Mouse (Mus musculus) MEL (cell line): ENCODE results near the gene Ppp1r10. TPM values are rescaled to one million over a fixed set of nuclear protein-coding genes. Genes with fewer than 3 reads are reported as not detected.

Experiments used
- DNase-seq: peaks from one replicate; pipeline ENCODE4 v3.0.0; 2011; ENCODE audit warnings: low read depth, low spot score
- H3K27ac ChIP-seq: 2 replicates; pipeline ENCODE4 v1.5.1; 2012; ENCODE audit warnings: low read depth, mild to moderate bottlenecking, control low read depth, low read length, moderate library complexity; ENCODE audit not compliant: control insufficient read depth
- H3K27me3 ChIP-seq, 2 experiments: fragments of 150-350 bp in 1 of 2; sonication (generic) in 1 of 2; 2 replicates each; pipeline ENCODE4 v1.6.1; 2012; ENCODE audit warnings: low read length in 2 of 2, mild to moderate bottlenecking in 2 of 2, improper control_type of control experiment in 1 of 2, moderate library complexity in 1 of 2; ENCODE audit not compliant: insufficient read depth in 2 of 2, control insufficient read depth in 1 of 2
- H3K36me3 ChIP-seq, 2 experiments: 2 replicates each; pipeline ENCODE4 v1.6.1; 2012 to 2014; ENCODE audit warnings: low read length in 2 of 2, improper control_type of control experiment in 1 of 2, inconsistent platforms in 1 of 2, mild to moderate bottlenecking in 1 of 2; ENCODE audit not compliant: insufficient read depth in 2 of 2, control insufficient read depth in 1 of 2
- H3K4me1 ChIP-seq, 2 experiments: fragments of 150-350 bp in 1 of 2; sonication (generic) in 1 of 2; 2 replicates each; pipeline ENCODE4 v1.6.1; 2012; ENCODE audit warnings: low read length in 2 of 2, improper control_type of control experiment in 1 of 2, mild to moderate bottlenecking in 1 of 2; ENCODE audit not compliant: insufficient read depth in 2 of 2, control insufficient read depth in 1 of 2
- H3K4me3 ChIP-seq, 2 experiments: fragments of 150-350 bp in 1 of 2; sonication (generic) in 1 of 2; 2 replicates each; pipeline ENCODE4 v1.5.1; 2012; ENCODE audit warnings: low read depth in 2 of 2, low read length in 2 of 2, mild to moderate bottlenecking in 2 of 2, moderate library complexity in 2 of 2, control low read depth in 1 of 2, improper control_type of control experiment in 1 of 2; ENCODE audit not compliant: control insufficient read depth in 1 of 2, insufficient read depth in 1 of 2
- H3K79me2 ChIP-seq: 2 replicates; pipeline ENCODE4 v1.6.1; 2012; ENCODE audit warnings: mild to moderate bottlenecking, low read length, moderate library complexity; ENCODE audit not compliant: control insufficient read depth, poor library complexity, insufficient read depth
- H3K9ac ChIP-seq: 2 replicates; pipeline ENCODE4 v1.6.1; 2012; ENCODE audit warnings: low read depth, mild to moderate bottlenecking, control low read depth, low read length, moderate library complexity; ENCODE audit not compliant: control insufficient read depth, poor library complexity, severe bottlenecking
- H3K9me3 ChIP-seq: fragments of 150-350 bp; sonication (generic); replicated peaks from 2 replicates; pipeline ENCODE4 v1.6.1; 2012; ENCODE audit warnings: mild to moderate bottlenecking, low read length, improper control_type of control experiment, moderate library complexity; ENCODE audit not compliant: insufficient read depth
- CHD1 ChIP-seq: IDR thresholded peaks from 2 replicates; pipeline ENCODE4 v1.6.1; 2012; ENCODE audit warnings: low read depth, mild to moderate bottlenecking, inconsistent platforms, low read length, improper control_type of control experiment
- CHD2 ChIP-seq: IDR thresholded peaks from 2 replicates; pipeline ENCODE4 v1.6.1; 2011; ENCODE audit warnings: low read length, improper control_type of control experiment
- CTCF ChIP-seq, 3 experiments: IDR thresholded peaks in 2 of 3; conservative IDR thresholded peaks in 1 of 3; 2 replicates each; pipeline ENCODE4 v1.5.1; 2011 to 2012; ENCODE audit warnings: low read length in 3 of 3, low read depth in 2 of 3, mild to moderate bottlenecking in 2 of 3, improper control_type of control experiment in 1 of 3, inconsistent platforms in 1 of 3, mixed read lengths in 1 of 3, moderate library complexity in 1 of 3; ENCODE audit not compliant: control insufficient read depth in 1 of 3, insufficient read depth in 1 of 3, poor library complexity in 1 of 3, severe bottlenecking in 1 of 3
- ELF1 ChIP-seq: IDR thresholded peaks from 2 replicates; pipeline ENCODE4 v1.6.1; 2014; ENCODE audit warnings: low read depth, mild to moderate bottlenecking, inconsistent platforms, low read length, improper control_type of control experiment, moderate library complexity
- EP300 ChIP-seq, 2 experiments: IDR thresholded peaks; 2 replicates each; pipeline ENCODE4 v1.6.1; 2011; ENCODE audit warnings: improper control_type of control experiment in 2 of 2, low read length in 2 of 2, low read depth in 1 of 2, mild to moderate bottlenecking in 1 of 2
- GATA1 ChIP-seq: IDR thresholded peaks from 2 replicates; pipeline ENCODE4 v1.6.1; 2011; ENCODE audit warnings: low read depth, low read length, improper control_type of control experiment
- HCFC1 ChIP-seq: IDR thresholded peaks from 2 replicates; pipeline ENCODE4 v1.6.1; 2012; ENCODE audit warnings: low read depth, mild to moderate bottlenecking, inconsistent platforms, low read length, improper control_type of control experiment, moderate library complexity
- KAT2A ChIP-seq: conservative IDR thresholded peaks from 2 replicates; pipeline ENCODE4 v1.6.1; 2012; ENCODE audit warnings: low read depth, low read length, improper control_type of control experiment, inconsistent platforms
- MAFK ChIP-seq: IDR thresholded peaks from 2 replicates; pipeline ENCODE4 v1.6.1; 2011; ENCODE audit warnings: low read depth, mild to moderate bottlenecking, low read length, improper control_type of control experiment, borderline replicate concordance
- MAX ChIP-seq: IDR thresholded peaks from 2 replicates; pipeline ENCODE4 v1.6.1; 2011; ENCODE audit warnings: low read length, improper control_type of control experiment
- MAZ ChIP-seq: IDR thresholded peaks from 2 replicates; pipeline ENCODE4 v1.6.1; 2012; ENCODE audit warnings: low read depth, mild to moderate bottlenecking, inconsistent platforms, low read length, improper control_type of control experiment
- MEF2A ChIP-seq: IDR thresholded peaks from 2 replicates; pipeline ENCODE4 v1.6.1; 2014; ENCODE audit warnings: low read depth, mild to moderate bottlenecking, inconsistent platforms, low read length, improper control_type of control experiment; ENCODE audit not compliant: poor library complexity, insufficient replicate concordance, severe bottlenecking; ENCODE audit errors: extremely low read depth
- MYB ChIP-seq: IDR thresholded peaks from 2 replicates; pipeline ENCODE4 v1.6.1; 2011; ENCODE audit warnings: mild to moderate bottlenecking, low read depth, low read length, improper control_type of control experiment
- NRF1 ChIP-seq: IDR thresholded peaks from 2 replicates; pipeline ENCODE4 v1.6.1; 2014; ENCODE audit warnings: low read depth, mild to moderate bottlenecking, inconsistent platforms, low read length, improper control_type of control experiment, moderate library complexity; ENCODE audit not compliant: poor library complexity, insufficient read depth, severe bottlenecking
- POLR2AphosphoS5 ChIP-seq: IDR thresholded peaks from 2 replicates; pipeline ENCODE4 v1.6.1; 2012; ENCODE audit warnings: low read depth, borderline replicate concordance, mild to moderate bottlenecking, inconsistent platforms, low read length, moderate library complexity, mixed read lengths
- RCOR1 ChIP-seq: IDR thresholded peaks from 2 replicates; pipeline ENCODE4 v1.6.1; 2012; ENCODE audit warnings: low read depth, mild to moderate bottlenecking, inconsistent platforms, low read length, improper control_type of control experiment
- SIN3A ChIP-seq: IDR thresholded peaks from 2 replicates; pipeline ENCODE4 v1.6.1; 2012; ENCODE audit warnings: low read length, improper control_type of control experiment, inconsistent platforms
- SMC3 ChIP-seq: IDR thresholded peaks from 2 replicates; pipeline ENCODE4 v1.6.1; 2011; ENCODE audit warnings: low read depth, low read length, improper control_type of control experiment
- TAL1 ChIP-seq: IDR thresholded peaks from 2 replicates; pipeline ENCODE4 v1.6.1; 2012; ENCODE audit warnings: mild to moderate bottlenecking, inconsistent platforms, low read length, moderate library complexity, mixed read lengths
- TBP ChIP-seq: IDR thresholded peaks from 2 replicates; pipeline ENCODE4 v1.8.0; 2011; ENCODE audit warnings: low read depth, low read length, improper control_type of control experiment
- UBTF ChIP-seq: IDR thresholded peaks from 2 replicates; pipeline ENCODE4 v1.6.1; 2012; ENCODE audit warnings: low read depth, mild to moderate bottlenecking, inconsistent platforms, low read length, improper control_type of control experiment, moderate library complexity, borderline replicate concordance; ENCODE audit not compliant: insufficient read depth
- USF2 ChIP-seq, 2 experiments: IDR thresholded peaks; 2 replicates each; pipeline ENCODE4 v1.6.1; 2011 to 2012; ENCODE audit warnings: improper control_type of control experiment in 2 of 2, low read length in 2 of 2, borderline replicate concordance in 1 of 2, inconsistent platforms in 1 of 2, low read depth in 1 of 2, mild to moderate bottlenecking in 1 of 2; ENCODE audit not compliant: insufficient read depth in 1 of 2
- ZC3H11A ChIP-seq: IDR thresholded peaks from 2 replicates; pipeline ENCODE4 v1.6.1; 2012; ENCODE audit warnings: low read depth, mild to moderate bottlenecking, inconsistent platforms, low read length, improper control_type of control experiment
- ZNF384 ChIP-seq: IDR thresholded peaks from 2 replicates; pipeline ENCODE4 v1.6.1; 2012; ENCODE audit warnings: low read depth, mild to moderate bottlenecking, inconsistent platforms, low read length, improper control_type of control experiment
- polyA plus RNA-seq, 2 experiments: library from polyadenylated mRNA; stranded (reverse) in 1 of 2; unstranded in 1 of 2; fragments of >175 nt in 1 of 2; fragments of >200 nt in 1 of 2; gene quantifications; 2 replicates each; pipeline versions ENCODE4 v1.2.1 to v1.2.4; 2012; ENCODE audit warnings: low replicate concordance in 2 of 2, low read depth in 1 of 2; ENCODE audit not compliant: insufficient read length in 2 of 2, insufficient read depth in 1 of 2, missing spikeins in 1 of 2
- total RNA-seq: library from RNA; depleted of rRNA; stranded (reverse); fragments of 300-350 nt; gene quantifications from 2 replicates; pipeline ENCODE4 v1.2.3, GENCODE M21; 2012

Gene Ppp1r10
- total and polyA plus RNA-seq, 3 experiments, result 25.3 to 61.4 TPM; not detected in 1

DNA sequence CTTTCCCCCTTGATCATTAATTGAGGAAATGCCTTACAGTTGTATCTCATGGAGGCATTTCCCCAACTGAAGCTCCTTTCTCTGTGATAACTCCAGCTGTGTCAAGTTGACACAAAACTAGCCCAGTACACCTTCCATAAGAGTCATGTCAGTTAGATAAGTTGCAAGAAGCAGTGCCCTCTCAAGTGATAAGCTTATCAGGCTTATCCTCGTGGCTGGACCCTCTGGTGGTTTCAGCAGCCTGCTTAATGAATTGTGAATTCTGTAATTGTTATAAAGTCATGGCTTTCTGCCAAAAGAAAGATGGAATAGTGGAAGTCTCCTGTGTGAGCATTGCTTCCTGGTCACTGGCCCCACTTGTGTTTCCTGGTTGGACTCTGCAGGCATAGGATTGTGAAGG, 11.2 kb downstream of the Ppp1r10 start (continued):
- TF ChIP-seq USF2 (IDR thresholded peaks at IDR 0.05; ENCODE audit: borderline replicate concordance in 1 of 2, insufficient read depth in 1 of 2, low read depth in 1 of 2, low read length in 2 of 2), result no peak
- peak; percentile 94 to 95 for TF ChIP-seq EP300 (IDR thresholded peaks at IDR 0.05; ENCODE audit: low read depth in 1 of 2, low read length in 2 of 2)
- no peak for TF ChIP-seq TBP
- TF ChIP-seq ELF1, result no peak
- no peak for TF ChIP-seq MAX

DNA sequence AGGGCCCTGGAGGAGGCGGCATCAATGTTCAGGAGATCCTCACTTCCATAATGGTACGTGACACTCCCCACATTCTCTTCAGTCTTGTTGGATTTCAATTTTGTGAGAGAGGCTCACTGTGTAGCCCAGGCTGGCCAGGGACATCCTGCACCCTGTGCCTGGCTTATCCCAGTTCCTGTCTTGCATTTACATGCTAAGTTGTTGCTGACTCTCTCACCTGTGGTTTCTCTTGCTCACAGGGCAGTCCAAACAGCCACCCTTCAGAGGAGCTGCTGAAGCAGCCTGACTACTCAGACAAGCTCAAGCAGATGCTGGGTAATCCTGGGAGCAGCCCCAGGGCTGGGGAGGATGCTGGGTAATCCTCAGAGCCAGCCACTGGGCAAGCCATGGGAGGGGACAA, 13.3 kb downstream of the Ppp1r10 start:
- Histone ChIP-seq H3K79me2 (peaks cover 1% of the 10 kb centered on the region; the same call in 1 of the 2 replicates), H3K9me3 (no peaks in the 10 kb centered on the region), H3K27ac (no peak overlapping the region), H3K27me3 (no peaks in the 10 kb centered on the region), H3K4me3 (no peak overlapping the region), H3K4me1 (peaks cover 18 to 29% of the 10 kb centered on the region in 2 experiments), H3K9ac (no peak overlapping the region), H3K36me3 (peaks cover 13 to 33% of the 10 kb centered on the region in 2 experiments)
- DNase-seq, result no peak
- TF ChIP-seq RCOR1 (no peak), NRF1 (no peak), ZC3H11A (no peak), MAZ (no peak), SMC3 (no peak), MAFK (no peak), TAL1 (no peak), SIN3A (no peak), HCFC1 (no peak), TBP (no peak)

DNA sequence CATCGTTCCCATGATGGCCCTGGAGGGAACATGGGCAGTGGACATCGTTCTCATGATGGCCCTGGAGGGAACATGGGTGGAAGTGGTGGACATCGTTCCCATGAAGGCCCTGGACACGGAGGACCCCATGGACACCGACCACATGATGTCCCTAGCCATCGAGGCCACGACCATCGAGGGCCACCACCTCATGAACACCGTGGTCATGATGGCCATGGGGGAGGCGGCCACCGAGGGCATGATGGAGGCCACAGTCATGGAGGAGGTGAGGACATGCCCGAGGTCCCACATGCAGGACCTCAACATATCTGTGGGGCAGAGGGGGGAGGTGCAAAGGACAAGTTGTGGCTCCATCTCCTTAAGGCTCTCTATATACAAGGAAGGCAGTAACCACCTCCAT, 14.4 kb downstream of the Ppp1r10 start:
- no peak for DNase-seq
- TF ChIP-seq MAZ, result no peak
- TF ChIP-seq HCFC1, result no peak
- no peak for TF ChIP-seq ZC3H11A
- no peak for TF ChIP-seq SMC3
- no peak for TF ChIP-seq MEF2A
- TF ChIP-seq ZNF384, result no peak
- TF ChIP-seq MYB, result no peak
- TF ChIP-seq UBTF, result no peak
- TF ChIP-seq GATA1, result no peak
- TF ChIP-seq NRF1, result no peak
- no peak for TF ChIP-seq KAT2A
- TF ChIP-seq POLR2AphosphoS5, result no peak
- TF ChIP-seq CHD1, result no peak
- no peak for TF ChIP-seq MAFK
- TF ChIP-seq CHD2, result no peak
- no peak for TF ChIP-seq CTCF (IDR thresholded peaks at IDR 0.05 in 2 of 3, conservative IDR thresholded peaks at IDR 0.05 in 1 of 3; ENCODE audit: control insufficient read depth in 1 of 3, insufficient read depth in 1 of 3, low read depth in 2 of 3, low read length in 3 of 3, poor library complexity in 1 of 3, severe bottlenecking in 1 of 3)
- H3K9me3 ChIP-seq, result no peaks in the 10 kb centered on the region
- no peaks in the 10 kb centered on the region for H3K27me3 ChIP-seq
- H3K79me2 ChIP-seq, result peaks cover 1% of the 10 kb centered on the region; the same call in 1 of the 2 replicates
- no peak overlapping the region for H3K4me3 ChIP-seq
- H3K27ac ChIP-seq, result no peak overlapping the region
- peaks cover 11 to 25% of the 10 kb centered on the region in 2 experiments for H3K36me3 ChIP-seq
- H3K9ac ChIP-seq, result no peak overlapping the region
- peaks cover 16 to 24% of the 10 kb centered on the region in 2 experiments for H3K4me1 ChIP-seq
